Mouse (Mus musculus) cerebellum, adult 18-20 months (tissue): ENCODE measurements around the gene Ptprj.
"Not testable (repeated sequence)": the region's sequence is repeated elsewhere in the genome, so short reads cannot be mapped to it uniquely, and the experiment has no call there.

Source experiments
- DNase-seq, 2 experiments: peaks; one replicate each; pipeline ENCODE4 v3.0.0; 2021

Gene Ptprj

GRCm38 (mm10) chr2:90476319-90476718, 104.1 kb downstream of the Ptprj start:
- no peak for DNase-seq

GRCm38 (mm10) chr2:90474593-90475405, 105.6 kb downstream of the Ptprj start:
- DNase-seq: peak; percentile 92

- DNase-seq: no peak
Measured at GRCm38 (mm10) chr2:90472701-90473100, 107.7 kb downstream of the Ptprj start.

- no peak for DNase-seq
Measured at GRCm38 (mm10) chr2:90470122-90470521, 110.3 kb downstream of the Ptprj start.

GRCm38 (mm10) chr2:90466480-90466879, 114.0 kb downstream of the Ptprj start:
- no peak for DNase-seq

- DNase-seq: no peak
Measured at GRCm38 (mm10) chr2:90463735-90464134, 116.7 kb downstream of the Ptprj start.

- DNase-seq: no peak
Measured at GRCm38 (mm10) chr2:90462252-90462651, 118.2 kb downstream of the Ptprj start.

GRCm38 (mm10) chr2:90457946-90458345, 122.5 kb downstream of the Ptprj start:
- DNase-seq: no peak

GRCm38 (mm10) chr2:90452380-90452779, 128.1 kb downstream of the Ptprj start:
- DNase-seq: no peak

- no peak for DNase-seq
Measured at GRCm38 (mm10) chr2:90448967-90449740, 131.3 kb downstream of the Ptprj start.

GRCm38 (mm10) chr2:90443811-90444210, 136.6 kb downstream of the Ptprj start:
- no peak for DNase-seq

GRCm38 (mm10) chr2:90441811-90442210, 138.6 kb downstream of the Ptprj start:
- not testable (repeated sequence) for DNase-seq

- DNase-seq: not testable (repeated sequence)
Measured at GRCm38 (mm10) chr2:90440169-90440568, 140.3 kb downstream of the Ptprj start.

- not testable (repeated sequence) for DNase-seq
Measured at GRCm38 (mm10) chr2:90437453-90437852, 143.0 kb downstream of the Ptprj start.

- DNase-seq: not testable (repeated sequence)
Measured at GRCm38 (mm10) chr2:90429782-90430181, 150.7 kb downstream of the Ptprj start.

- not testable (repeated sequence) for DNase-seq
Measured at GRCm38 (mm10) chr2:90428988-90429717, 151.3 kb downstream of the Ptprj start.

- not testable (repeated sequence) for DNase-seq
Measured at GRCm38 (mm10) chr2:90424937-90425336, 155.5 kb downstream of the Ptprj start.

GRCm38 (mm10) chr2:90422282-90422681, 158.2 kb downstream of the Ptprj start:
- DNase-seq: not testable (repeated sequence)

- not testable (repeated sequence) for DNase-seq
Measured at GRCm38 (mm10) chr2:90414110-90414821, 166.2 kb downstream of the Ptprj start.

GRCm38 (mm10) chr2:90398633-90399107, 181.8 kb downstream of the Ptprj start, which contains the start of gene Olfr1274-ps:
TSS of gene Olfr1274-ps (plus strand) at chr2:90398683.
- DNase-seq: not testable (repeated sequence)
